Mouse (Mus musculus) gastrocnemius, adult 18-20 months (tissue): Measurements from ENCODE around the gene Lenep. TPM values are rescaled to one million over a fixed set of nuclear protein-coding genes. Genes with fewer than 3 reads are reported as not detected.
"Not testable (repeated sequence)": the region's sequence is repeated elsewhere in the genome, so short reads cannot be mapped to it uniquely, and the experiment has no call there.

Source experiments
- DNase-seq: peaks from one replicate; pipeline ENCODE4 v3.0.0; 2021; ENCODE audit warnings: low spot score
- long read RNA-seq, 2 experiments: library from polyadenylated mRNA; stranded (forward); transcript quantifications; one replicate each; pipeline ENCODE4 v2.0.0; 2021
- total RNA-seq, 2 experiments: library from RNA; stranded (reverse); gene quantifications; 2 replicates each; pipeline ENCODE4 v1.2.3; 2021

The Lenep gene
- under 1 TPM in 1 of 2 experiments, not detected in 1; 0.59 TPM for total RNA-seq
- long read RNA-seq, experiment 1, partial matches to known transcripts = 0 of 1 reads
- long read RNA-seq, experiment 1, other reads (novel, unspliced or antisense) = 0 of 1 reads
- long read RNA-seq, experiment 2, partial matches to known transcripts = 0 of 2 reads
- long read RNA-seq, experiment 2, other reads (novel, unspliced or antisense) = 0 of 2 reads

DNA sequence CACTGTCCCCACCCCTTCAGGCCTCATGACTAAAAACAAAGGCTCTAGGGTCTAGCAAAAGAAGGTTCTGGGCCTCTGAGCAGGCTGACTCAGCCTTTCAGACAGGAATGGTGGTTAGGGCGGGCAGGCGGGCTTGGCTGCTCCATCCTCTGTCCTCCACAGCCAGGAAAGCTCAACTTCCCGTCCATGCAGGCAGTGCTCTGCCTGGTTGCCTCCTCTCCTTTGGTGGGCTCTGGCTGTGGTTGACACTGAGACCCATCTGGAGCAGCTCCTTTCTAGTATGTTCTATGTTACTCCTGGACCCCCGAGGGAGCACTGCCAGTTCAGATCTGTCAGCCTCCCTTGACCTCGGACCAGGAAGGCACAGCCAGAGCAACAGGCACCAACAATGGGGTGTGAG, at the start of gene Lenep:
Gene Lenep, minus strand, starts transcription at position 101 of the 400 bp plus-strand sequence.
- no peak for DNase-seq

DNA sequence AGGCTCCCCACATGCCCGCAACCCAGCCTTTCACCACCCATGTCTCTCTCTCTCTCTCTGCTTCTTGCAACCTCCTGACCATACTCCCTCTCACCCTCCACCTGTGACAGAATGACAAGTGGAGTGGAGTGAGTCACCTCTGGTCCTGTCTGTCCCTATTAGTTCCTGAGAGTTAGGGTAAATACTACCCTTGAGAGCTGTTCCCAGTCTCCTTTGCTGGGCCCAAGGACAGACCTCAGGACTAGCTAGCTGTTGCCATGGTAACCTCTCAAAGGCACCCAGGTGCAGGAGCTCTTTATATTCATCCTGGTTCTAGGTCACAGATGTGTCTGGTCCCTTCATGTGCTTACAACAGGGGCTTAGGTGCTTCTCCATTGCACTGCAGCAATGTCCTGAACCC, 49.3 kb upstream of the Lenep start:
- DNase-seq = no peak

DNA sequence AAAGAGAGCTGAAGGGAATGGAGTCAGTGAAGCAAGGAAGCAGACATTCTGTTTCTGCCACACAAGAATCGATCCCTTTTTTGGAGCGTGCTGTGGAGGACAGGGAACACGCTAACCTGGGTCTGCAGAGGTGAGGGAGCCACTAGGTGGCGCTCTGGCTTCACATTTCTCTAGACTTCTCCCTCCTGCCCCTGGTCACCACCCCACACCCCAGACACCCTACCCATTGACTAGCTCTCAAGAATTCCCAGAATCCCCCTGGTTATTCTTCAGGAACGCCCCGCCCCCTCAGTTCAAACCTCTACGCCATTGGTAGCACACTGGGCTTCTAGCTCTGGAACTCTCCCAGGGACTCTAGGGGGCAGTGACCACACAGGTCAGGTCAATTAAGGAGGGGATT, 46.9 kb upstream of the Lenep start:
- DNase-seq = peak; percentile 72

DNA sequence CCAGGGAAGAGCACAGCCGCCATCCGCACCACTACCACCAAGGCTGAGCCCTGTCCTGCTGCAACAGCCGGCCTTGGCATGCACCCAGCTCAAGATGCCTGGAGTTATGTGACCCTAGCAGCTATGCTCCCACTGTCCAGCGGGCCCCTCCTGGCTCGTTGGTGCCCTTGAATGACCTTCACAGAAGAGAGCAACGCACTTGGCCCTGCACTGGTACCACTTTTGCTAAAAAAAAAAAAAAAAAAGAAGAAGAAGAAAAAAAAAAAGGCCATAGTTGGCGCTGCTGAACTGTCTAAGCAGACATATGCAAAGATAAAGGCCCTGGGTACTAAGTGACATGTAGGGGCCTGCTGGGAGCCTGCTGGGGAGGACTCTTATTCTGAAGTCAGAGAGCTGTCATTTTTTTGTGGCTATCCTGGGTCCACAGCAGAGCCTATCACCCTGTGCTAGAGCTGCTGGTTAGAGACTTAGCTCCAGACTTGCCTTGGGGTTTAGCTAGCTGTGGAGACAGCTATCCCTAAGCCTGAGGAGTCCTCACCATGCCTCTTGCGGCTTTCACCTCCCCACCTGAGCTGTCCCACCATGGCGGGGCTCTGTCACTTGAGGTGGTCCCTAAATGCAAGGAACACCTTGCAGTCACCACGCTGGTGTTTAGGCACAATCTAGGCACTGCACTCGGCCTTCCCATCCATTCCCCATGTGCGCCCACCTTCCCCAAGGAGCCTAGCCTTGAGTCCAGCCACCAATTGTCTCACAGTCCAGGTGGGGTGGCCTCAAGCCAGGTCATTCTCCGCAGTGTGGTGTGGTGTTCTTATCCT, 46.3 kb upstream of the Lenep start:
- peak; percentile 57 for DNase-seq

DNA sequence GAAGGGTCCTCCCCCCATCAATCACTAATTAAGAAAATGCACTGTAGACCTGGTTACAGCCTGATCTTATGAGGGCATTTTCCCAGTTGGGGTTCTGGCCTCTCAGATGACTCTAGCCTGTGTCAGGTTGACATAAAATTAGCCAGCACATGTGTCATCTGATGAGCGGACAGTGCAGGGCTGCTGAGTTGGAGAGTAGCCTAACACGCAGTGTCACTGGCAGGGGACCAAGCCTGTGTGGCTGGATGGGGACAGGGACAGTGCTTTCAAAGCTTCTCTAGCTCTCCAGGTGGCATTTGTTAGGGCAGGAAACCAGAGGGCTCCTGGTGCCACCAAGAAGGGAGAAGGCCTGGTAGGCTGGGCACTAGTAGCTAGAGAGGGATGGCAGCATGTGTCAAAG, 38.1 kb upstream of the Lenep start:
- DNase-seq = peak; percentile 93

DNA sequence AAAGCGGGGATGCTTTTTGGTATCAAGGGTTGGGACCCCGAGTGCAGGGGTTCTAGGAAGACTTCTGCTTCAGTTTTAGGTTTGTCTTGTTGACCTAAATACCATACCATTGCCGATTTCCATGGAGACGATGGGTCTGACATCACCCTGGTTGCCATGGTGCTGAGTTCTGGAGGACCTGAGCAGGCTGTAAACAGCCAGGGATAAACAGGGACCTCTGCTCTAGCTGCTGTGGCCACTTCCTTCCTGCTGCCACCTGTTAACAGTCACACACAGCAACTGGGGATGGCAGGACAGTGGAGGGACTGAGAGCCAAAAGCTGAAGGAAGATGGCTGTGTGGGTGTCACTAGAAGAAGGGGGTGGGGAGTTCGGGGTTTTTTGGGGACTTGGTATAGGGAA, 34.7 kb upstream of the Lenep start:
- peak; percentile 48 for DNase-seq

DNA sequence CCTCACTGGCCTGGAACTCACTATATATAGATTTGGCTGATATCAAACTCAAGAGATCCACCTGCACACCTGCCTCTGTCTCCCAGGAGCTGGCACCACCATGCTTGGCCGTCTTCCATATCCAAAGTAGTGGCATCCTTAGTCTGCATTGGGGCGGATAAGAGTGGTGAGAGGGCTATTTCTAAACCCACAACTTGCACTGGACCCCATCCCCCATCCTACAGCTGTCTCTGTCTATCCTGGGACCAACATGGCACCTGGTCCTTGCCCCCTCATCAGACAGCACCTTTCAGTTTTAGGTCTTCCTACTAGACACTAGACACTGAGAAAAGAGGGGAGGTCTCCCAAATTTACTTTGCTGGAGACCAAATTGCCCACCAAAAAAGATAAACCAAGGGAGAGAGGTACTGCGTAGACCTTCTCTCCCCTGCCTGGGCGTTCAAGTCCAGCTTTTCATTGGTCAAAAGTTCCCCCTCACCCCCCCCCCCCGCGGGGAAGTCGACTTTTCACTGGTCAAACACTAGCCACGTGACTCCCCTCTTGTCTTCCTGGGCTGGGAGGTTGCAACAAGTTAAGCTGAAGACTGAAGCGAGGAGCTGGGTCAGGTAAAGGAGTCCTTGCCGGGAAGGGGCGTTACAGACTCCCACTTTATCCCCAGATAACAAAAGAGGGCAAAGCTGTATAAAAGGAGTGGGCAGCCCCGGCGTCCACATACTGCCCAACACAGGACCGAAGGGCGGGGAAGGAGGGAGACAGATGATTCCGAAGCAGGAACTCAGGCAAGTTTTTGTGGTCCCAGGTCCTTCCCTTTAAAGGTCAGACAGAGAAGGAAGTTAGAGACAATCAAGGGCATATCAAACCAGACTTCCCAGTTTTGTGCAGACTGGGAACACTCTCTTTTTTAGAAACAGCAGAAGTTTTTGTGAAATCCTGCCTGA, 33.9 kb upstream of the Lenep start, which contains the start of gene Pbxip1:
Gene Pbxip1, plus strand, starts transcription at position 531 of the 938 bp plus-strand sequence.
- peak; percentile 82 for DNase-seq

DNA sequence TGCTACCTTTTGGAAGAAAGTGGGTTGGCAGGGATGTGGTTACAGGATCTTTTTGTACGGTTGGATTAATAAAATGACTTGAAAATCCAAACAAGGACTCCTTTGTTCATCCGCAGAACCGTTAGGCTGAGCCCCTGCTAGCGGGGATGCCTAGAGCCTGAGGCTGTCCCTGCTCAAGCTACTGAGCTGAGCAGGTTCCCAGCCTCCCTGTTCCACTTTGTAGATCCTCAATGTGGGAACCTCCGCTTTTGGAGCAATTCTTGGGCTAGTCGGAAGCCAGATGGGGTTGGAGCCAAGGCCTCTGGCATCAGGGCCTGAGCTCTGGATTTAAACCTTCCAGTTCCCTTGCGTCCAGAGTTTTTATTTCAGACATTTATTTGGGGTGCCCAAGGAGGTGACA, 32.4 kb upstream of the Lenep start:
- DNase-seq = no peak

DNA sequence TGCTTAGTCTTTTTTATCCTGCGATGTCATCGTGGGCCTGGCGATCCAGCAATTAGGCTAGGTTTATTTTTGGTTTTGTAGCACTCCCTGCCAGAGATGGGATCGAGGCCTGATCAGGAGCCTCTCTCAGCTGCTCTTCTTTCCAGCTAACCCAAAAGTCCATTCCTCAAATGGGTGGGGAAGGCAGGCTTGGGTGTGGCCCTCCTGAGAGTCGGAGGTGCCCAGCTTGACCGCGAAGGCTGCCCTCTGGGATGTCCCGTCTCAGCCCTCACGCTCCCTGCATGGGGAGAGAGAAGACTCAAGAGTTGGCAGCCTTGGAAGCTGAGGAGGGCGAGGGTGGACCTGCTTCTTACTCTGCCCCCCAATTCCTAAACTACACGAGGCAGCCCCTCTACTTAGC, 31.9 kb upstream of the Lenep start:
- DNase-seq = no peak

DNA sequence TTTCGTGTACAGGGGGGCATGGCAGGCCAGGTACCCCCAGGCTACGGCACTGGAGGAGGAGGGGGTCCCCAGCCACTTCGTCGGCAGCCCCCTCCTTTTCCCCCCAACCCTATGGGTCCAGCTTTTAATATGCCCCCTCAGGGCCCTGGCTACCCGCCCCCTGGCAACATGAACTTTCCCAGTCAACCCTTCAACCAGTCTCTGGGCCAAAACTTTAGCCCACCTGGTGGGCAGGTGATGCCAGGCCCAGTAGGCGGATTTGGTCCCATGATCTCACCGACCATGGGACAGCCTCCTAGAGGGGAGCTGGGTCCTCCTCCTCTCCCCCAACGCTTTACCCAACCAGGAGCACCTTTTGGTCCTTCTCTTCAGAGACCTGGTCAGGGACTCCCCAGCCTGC, 30.0 kb upstream of the Lenep start:
- no peak for DNase-seq

DNA sequence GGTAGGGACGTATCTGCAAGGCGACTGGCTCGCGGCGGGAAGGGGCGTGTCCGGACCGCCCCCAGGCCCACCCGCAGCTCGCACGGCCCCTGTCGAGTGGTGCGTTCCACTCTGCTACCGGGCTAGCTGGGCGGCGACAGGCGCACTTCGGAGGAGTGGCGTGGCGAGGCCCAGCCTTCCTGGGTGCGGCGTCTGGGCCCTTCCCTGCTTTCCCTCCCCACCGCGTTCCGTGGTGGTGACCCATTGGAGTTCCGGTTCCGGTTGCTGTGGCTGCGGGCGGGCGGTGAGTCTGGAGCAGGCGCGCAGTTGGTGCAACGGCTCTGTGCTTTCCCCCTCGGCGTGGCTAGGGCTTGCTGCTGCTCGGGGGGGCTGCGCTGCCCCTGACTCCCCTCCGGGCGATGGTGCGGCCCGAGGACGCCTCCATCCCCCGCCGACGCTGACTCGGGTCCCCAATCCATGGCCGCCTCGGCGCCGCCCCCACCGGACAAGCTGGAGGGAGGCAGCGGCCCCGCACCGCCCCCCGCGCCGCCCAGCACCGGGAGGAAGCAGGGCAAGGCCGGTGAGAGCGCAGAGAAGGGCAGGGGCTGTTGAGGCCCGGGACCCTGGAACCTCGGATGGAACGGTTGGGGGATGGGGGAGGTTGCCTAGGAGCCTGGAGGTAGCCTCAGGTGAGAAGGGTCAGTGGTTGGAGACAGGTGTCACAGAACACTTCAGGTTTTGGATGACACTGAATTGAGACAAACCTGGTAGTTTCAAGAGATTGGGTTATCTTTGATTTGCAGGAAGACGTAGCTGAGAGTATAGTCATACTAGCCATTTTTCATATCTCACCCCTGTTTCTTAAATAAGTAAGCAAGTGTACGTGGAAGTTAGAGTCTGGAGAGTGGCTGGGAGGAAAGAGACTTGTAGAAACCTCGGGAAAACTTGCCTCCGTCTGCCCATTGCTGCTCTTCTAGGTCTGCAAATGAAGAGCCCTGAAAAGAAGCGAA, 27.9 kb upstream of the Lenep start, which contains the start of gene Pygo2:
Gene Pygo2, plus strand, starts transcription at position 44 of the 989 bp plus-strand sequence.
- DNase-seq = peak; percentile 95

DNA sequence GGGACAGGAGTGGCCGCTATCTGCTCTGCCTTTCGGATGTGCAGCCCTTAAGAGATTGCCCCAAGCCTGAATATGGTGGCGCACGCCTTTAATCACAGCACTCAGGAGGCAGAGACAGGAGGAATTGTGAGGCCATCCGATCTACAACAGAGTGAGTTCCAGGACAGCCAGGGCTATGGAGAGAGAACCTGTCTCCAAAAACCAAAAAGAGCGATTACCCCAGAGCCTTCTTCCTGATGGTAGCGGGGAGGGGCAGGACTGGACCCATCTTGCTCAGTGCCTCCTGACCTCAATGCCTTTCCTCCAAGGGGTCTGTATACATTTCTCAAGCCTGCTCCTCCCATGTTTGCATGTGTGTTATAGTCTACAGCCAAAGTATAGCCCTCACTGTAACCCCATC, 26.4 kb upstream of the Lenep start:
- not testable (repeated sequence) for DNase-seq

DNA sequence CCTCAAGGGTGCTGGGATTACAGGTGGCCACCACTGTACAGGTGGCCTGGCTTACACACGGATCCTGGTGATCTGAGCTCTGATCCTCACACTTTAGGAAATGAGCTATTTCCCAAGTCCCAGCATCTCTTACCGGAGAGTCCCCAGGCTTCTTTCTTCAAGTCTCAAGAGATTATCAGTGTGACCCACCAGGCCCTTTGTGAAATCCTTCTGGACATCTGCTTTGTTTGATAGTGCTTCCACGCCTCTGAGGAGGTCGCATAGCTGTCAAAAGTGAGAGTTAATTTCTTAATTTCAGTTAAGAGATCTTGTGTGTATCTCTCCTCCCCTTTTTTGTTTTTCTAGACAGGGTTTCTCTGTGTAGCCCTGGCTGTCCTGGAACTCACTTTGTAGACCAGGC, 23.3 kb upstream of the Lenep start:
- no peak for DNase-seq

DNA sequence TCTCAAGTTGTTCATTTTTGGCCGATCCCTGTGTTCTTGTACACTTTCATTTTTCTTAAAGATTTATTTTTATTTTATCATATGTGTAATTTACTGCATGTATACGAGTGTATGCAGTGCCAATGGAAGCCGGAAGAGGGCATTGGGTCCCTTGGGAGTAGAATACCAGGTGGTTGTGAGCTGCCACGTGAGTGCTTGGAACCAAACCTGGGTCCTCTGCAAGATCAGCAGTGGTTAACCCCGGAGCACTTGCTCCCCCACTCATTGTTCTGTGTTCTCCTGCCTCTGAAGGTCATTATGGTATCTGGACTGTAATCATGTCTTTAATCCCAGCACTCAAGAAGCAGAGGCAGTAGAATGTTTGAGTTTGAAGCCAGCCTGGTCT, 22.5 kb upstream of the Lenep start:
- DNase-seq = no peak

DNA sequence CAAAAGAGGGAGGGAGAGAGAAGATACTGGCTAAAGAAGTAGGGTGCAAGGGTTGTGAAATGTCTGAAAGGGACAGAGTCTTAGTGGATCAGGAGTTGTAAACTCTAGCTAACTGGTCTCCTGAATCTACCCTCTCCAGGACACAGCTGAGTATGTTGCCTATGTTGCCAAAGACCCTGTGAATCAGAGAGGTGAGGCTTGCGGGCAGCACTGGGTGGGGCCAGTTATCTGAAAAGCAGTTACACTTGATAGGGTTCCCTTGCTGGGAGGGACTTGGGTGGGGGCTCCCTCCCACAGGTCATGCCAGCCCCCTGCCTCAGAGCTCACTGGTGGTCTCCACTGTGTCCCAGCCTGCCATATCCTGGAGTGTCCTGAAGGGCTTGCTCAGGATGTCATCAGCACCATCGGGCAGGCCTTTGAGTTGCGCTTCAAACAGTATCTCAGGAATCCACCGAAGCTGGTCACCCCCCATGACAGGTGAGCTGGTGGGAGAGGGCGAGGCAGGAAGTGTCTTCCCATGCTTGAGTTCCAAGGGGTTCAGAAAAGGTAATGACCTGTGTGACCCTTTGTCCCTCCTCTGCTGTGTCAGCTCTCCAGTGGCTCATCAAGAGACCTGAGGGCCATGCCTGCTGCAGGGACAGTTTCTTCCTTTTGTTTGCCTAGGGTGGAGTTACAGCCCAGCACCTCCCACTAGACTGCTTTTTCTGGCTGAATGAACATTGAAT, 22.0 kb upstream of the Lenep start:
- no peak for DNase-seq

DNA sequence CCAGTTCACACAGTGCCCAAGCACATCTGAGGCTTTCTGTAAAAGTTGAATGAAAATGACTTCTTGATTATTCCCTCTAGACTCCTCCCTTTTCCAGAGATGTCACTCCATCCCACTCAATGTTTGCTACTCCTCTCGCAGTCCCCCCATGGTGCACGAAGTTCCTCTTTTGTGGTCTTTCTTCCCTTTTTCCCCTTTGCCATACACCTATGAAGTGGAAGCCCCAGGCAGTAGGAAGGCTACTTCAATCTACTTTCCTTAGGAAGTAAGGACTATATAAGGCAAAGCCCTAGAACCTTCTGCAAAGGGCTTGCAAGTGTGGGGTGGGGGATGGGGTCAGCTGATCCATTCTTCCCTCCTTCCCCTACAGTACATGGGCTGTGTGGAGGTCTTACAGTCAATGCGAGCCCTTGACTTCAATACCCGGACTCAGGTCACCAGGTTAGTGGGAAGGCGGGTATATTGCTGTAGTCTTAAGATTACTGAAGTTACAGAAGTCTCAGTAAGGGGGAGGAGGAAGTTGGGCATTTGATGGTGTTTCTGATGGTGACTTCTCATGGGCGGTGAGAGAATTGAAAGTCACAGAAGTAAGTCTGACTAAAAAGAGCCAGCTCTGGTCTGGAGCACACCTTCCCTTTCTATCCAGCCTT, 20.1 kb upstream of the Lenep start:
- DNase-seq = no peak

DNA sequence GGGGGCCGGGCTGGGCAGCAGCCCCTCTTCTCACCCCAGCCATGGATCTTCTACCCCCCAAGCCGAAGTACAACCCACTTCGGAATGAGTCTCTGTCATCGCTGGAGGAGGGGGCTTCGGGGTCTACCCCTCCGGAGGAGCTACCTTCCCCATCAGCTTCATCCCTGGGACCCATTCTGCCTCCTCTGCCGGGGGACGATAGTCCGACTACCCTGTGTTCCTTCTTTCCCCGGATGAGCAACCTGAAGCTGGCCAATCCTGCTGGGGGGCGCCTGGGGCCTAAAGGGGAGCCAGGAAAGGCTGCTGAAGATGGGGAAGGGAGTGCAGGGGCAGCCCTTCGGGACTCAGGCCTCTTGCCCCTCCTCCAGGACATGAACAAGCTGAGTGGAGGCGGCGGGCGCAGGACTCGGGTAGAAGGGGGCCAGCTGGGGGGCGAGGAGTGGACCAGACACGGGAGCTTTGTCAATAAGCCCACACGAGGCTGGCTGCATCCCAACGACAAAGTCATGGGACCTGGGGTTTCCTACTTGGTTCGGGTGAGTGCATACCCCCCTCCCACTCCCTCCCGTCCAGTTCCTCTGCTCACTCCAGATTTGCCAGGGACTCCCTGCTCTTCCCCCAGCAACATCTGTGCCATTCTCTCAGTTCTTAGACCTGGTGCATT, 19.3 kb upstream of the Lenep start:
- DNase-seq = no peak

DNA sequence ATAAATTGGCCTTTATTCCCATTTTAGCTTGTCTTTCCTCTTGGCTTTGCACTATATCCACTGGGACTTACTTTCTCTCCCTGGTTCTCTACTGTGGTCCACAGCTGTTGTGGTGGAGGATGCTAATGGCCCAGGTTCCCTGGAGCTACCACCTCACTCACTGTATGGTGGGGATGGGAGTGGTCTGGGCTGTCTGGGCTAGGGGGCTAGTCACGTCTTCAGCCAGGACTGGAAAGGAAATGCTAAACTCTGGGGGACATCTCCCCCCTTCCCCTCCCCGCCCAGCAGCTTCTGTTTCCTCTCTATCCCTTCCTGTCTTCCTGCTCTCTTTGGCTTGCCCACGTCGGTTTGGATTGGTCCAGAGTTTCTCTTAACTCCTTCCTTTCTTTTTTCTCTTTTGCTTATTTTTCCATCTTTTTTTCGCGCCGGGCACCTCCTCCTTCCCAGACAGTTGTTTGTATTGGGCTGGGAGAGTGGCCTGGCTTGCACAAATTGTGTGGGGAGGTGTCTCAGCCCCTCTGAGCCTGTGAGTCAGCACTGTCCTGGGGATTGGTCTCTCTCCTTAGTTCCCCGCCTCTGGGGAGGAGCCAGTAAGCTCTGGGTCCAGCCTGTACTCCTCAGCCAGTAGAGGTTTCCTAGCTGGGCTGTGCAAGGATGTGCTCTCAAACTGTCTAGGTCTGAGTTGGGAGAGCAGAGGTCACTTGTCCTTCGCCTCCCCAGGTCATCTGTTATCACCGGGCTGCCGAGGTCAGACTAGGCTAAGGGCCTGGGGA, 18.6 kb upstream of the Lenep start:
- peak; percentile 88 for DNase-seq
